Mouse (Mus musculus) thymus, adult 2 months (tissue): ENCODE measurements around the gene Blvrb. TPM values are rescaled to one million over a fixed set of nuclear protein-coding genes. Genes with fewer than 3 reads are reported as not detected.

Source experiments
- DNase-seq: peaks from one replicate; pipeline ENCODE4 v3.0.0; 2021
- H3K27ac ChIP-seq: fragments of 200-500 bp; 2 replicates; pipeline ENCODE4 v1.5.1; 2012; ENCODE audit warnings: low read length, control low read depth; ENCODE audit not compliant: control insufficient read depth, insufficient read depth
- H3K27me3 ChIP-seq: fragments of 200-500 bp; 2 replicates; pipeline ENCODE4 v1.6.1; 2012; ENCODE audit warnings: mild to moderate bottlenecking, low read length, moderate library complexity, mixed read lengths; ENCODE audit not compliant: control insufficient read depth, insufficient read depth
- H3K36me3 ChIP-seq: fragments of 200-500 bp; 2 replicates; pipeline ENCODE4 v1.6.1; 2012; ENCODE audit warnings: mild to moderate bottlenecking, low read length, moderate library complexity; ENCODE audit not compliant: control insufficient read depth, insufficient read depth
- H3K4me1 ChIP-seq: fragments of 200-500 bp; replicated peaks from 2 replicates; pipeline ENCODE4 v1.6.1; 2012; ENCODE audit warnings: low read length; ENCODE audit not compliant: control insufficient read depth, insufficient read depth
- H3K4me3 ChIP-seq: fragments of 200-500 bp; 2 replicates; pipeline ENCODE4 v1.5.1; 2012; ENCODE audit warnings: mild to moderate bottlenecking, low read length, control low read depth, moderate library complexity; ENCODE audit not compliant: control insufficient read depth, insufficient read depth
- CTCF ChIP-seq: fragments of 200-500 bp; IDR thresholded peaks from 2 replicates; pipeline ENCODE4 v1.5.1; 2012; ENCODE audit warnings: mild to moderate bottlenecking, control low read depth, low read length, moderate library complexity, borderline replicate concordance; ENCODE audit not compliant: control insufficient read depth, poor library complexity, insufficient read depth; ENCODE audit errors: extremely low read depth
- POLR2A ChIP-seq: fragments of 200-500 bp; IDR thresholded peaks from 2 replicates; pipeline ENCODE4 v1.6.1; 2012; ENCODE audit warnings: mild to moderate bottlenecking, low read length, control low read depth, moderate library complexity; ENCODE audit not compliant: control insufficient read depth, poor library complexity, insufficient read depth; ENCODE audit errors: extremely low read depth
- WGBS: fragments of 180-500 bp; shearing (Covaris S2); methylation state at CpG from one replicate; pipeline ENCODE4 v1.1.7; 2018; 5-methylcytosine and 5-hydroxymethylcytosine counted together
- polyA plus RNA-seq: library from polyadenylated mRNA; depleted of rRNA; stranded (reverse); fragments of >200 nt; gene quantifications from 2 replicates; pipeline ENCODE4 v1.2.3, GENCODE M21; 2012; rRNA removed

The Blvrb gene
- polyA plus RNA-seq = 40.9 and 50.8 TPM in 2 replicates

GRCm38 (mm10) chr7:27447419-27448286 lies at the start of gene Blvrb, which contains the start of gene Sptbn4:
TSS of gene Blvrb (plus strand) at chr7:27447978.
TSS of gene Sptbn4 (minus strand) at chr7:27447686.
- Histone ChIP-seq H3K4me1 (peaks cover 12% of the 10 kb centered on the region), H3K36me3 (no peaks in the 10 kb centered on the region), H3K27me3 (peaks cover 11% of the 10 kb centered on the region; the same call in 1 of the 2 replicates), H3K4me3 (peak within 1 kb of the TSS; percentile 42), H3K27ac (no peak within 1 kb of the TSS)
- 1% methylated on average over 54 of the region's 54 CpGs for WGBS
- TF ChIP-seq CTCF = 0 out of 2 replicates have a peak, but pooled peaks have one; percentile 41
- peak; percentile 48; the same call in 1 of the 2 replicates for TF ChIP-seq POLR2A
- DNase-seq = peak; percentile 96

GRCm38 (mm10) chr7:27400545-27400944 lies 47.2 kb upstream of the Blvrb start:
- Histone ChIP-seq H3K27ac (no peak overlapping the region), H3K4me3 (no peak overlapping the region), H3K36me3 (no peaks in the 10 kb centered on the region), H3K27me3 (peaks cover 14% of the 10 kb centered on the region; the same call in 1 of the 2 replicates), H3K4me1 (0 out of 2 replicates have a peak, but pooled peaks cover 2% of the 10 kb centered on the region)
- 72% methylated on average over 7 of the region's 7 CpGs for WGBS
- TF ChIP-seq POLR2A = no peak
- TF ChIP-seq CTCF = no peak
- no peak for DNase-seq

DNA sequence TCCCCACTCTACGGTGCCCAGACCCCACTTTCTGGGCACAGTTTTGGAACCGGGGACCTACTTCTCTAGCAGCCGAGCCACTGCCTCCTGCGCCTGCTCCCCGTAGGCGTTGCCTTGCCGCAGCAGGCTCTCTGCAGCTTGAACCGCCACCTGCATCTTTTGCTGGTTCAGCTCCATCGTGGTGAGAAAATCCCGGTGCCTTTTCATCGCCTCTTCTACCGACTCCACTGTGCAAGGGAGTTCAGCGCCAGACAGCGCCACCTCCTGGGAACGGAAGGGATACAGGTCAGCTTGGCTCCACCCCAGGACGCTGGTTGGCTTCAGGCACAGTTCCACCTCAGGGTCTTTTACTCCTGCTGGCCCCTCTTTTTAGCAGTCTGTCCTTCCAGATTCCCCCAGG lies 45.1 kb upstream of the Blvrb start:
- DNase-seq = peak; percentile 53
- H3K27ac ChIP-seq = no peak overlapping the region
- WGBS = 6% methylated on average over 16 of the region's 16 CpGs
- H3K4me3 ChIP-seq = no peak overlapping the region
- TF ChIP-seq CTCF (peak; percentile 74), POLR2A (no peak)
- no peaks in the 10 kb centered on the region for H3K4me1 ChIP-seq
- H3K27me3 ChIP-seq = peaks cover 5% of the 10 kb centered on the region; the same call in 1 of the 2 replicates
- H3K36me3 ChIP-seq = no peaks in the 10 kb centered on the region

- DNase-seq = no peak
- H3K27ac ChIP-seq = no peak overlapping the region
- H3K27me3 ChIP-seq = peaks cover 2% of the 10 kb centered on the region; the same call in 1 of the 2 replicates
- 11% methylated on average over 80 of the region's 81 CpGs for WGBS
- H3K36me3 ChIP-seq = no peaks in the 10 kb centered on the region
- TF ChIP-seq CTCF (no peak), POLR2A (no peak)
- no peak overlapping the region for H3K4me3 ChIP-seq
- H3K4me1 ChIP-seq = no peaks in the 10 kb centered on the region
These were observed 43.4 kb upstream of the Blvrb start for GRCm38 (mm10) chr7:27404203-27404942.

DNA sequence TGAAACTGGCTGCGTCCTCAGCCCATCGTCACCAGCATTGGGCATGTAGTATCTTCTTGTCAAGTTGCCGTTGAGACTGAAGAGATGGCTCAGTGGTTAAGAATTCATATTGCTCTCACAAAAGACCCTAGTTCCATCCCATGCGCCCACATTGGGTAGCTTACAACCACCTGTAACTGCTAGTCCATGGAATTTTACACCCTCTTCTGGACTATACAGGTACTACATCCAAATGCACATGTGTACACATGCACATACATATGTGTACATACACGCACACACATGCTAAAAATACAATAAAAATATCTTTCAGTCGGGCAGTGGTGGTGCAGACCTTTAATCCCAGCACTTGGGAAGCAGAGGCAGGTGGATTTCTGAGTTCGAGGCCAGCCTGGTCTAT lies 41.3 kb upstream of the Blvrb start:
- TF ChIP-seq CTCF (no peak), POLR2A (no peak)
- no peak overlapping the region for H3K4me3 ChIP-seq
- H3K36me3 ChIP-seq = no peaks in the 10 kb centered on the region
- 86% methylated on average over 7 of the region's 7 CpGs for WGBS
- H3K27ac ChIP-seq = no peak overlapping the region
- DNase-seq = no peak
- no peaks in the 10 kb centered on the region for H3K4me1 ChIP-seq
- peaks cover 2% of the 10 kb centered on the region; the same call in 1 of the 2 replicates for H3K27me3 ChIP-seq

DNA sequence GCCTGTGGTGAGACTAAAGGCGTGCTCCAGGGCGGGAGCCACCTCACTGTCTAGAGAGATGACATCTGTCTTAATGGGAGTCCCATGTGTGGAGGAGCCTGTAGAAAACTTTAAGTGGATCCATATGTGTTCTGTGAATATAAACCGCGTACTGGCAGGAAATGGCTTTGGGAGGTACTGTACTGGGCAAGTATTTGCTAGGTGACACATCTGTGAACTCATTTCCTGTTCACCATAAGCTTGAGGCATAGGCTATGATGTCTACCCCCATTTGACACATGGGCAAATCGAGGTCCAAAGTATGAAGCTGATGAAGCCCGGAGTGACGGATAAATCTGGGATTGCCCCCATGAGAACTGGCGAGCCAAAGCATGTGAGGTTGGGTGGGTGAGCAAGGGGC lies 40.0 kb upstream of the Blvrb start:
- Histone ChIP-seq H3K4me1 (no peaks in the 10 kb centered on the region), H3K4me3 (no peak overlapping the region), H3K27me3 (peaks cover 2% of the 10 kb centered on the region; the same call in 1 of the 2 replicates), H3K36me3 (no peaks in the 10 kb centered on the region), H3K27ac (no peak overlapping the region)
- TF ChIP-seq CTCF (no peak), POLR2A (no peak)
- no peak for DNase-seq
- 41% methylated on average over 8 of the region's 8 CpGs for WGBS
